Mouse (Mus musculus) 3134 (cell line): ENCODE measurements around the gene Dand5.
"Not testable (repeated sequence)": the region's sequence is repeated elsewhere in the genome, so short reads cannot be mapped to it uniquely, and the experiment has no call there.

Experiments used
- DNase-seq: peaks from one replicate; pipeline ENCODE4 v3.0.0-alpha.2; 2011; ENCODE audit warnings: low spot score; ENCODE audit not compliant: insufficient read length; ENCODE audit errors: extremely low read depth

The Dand5 gene

DNA sequence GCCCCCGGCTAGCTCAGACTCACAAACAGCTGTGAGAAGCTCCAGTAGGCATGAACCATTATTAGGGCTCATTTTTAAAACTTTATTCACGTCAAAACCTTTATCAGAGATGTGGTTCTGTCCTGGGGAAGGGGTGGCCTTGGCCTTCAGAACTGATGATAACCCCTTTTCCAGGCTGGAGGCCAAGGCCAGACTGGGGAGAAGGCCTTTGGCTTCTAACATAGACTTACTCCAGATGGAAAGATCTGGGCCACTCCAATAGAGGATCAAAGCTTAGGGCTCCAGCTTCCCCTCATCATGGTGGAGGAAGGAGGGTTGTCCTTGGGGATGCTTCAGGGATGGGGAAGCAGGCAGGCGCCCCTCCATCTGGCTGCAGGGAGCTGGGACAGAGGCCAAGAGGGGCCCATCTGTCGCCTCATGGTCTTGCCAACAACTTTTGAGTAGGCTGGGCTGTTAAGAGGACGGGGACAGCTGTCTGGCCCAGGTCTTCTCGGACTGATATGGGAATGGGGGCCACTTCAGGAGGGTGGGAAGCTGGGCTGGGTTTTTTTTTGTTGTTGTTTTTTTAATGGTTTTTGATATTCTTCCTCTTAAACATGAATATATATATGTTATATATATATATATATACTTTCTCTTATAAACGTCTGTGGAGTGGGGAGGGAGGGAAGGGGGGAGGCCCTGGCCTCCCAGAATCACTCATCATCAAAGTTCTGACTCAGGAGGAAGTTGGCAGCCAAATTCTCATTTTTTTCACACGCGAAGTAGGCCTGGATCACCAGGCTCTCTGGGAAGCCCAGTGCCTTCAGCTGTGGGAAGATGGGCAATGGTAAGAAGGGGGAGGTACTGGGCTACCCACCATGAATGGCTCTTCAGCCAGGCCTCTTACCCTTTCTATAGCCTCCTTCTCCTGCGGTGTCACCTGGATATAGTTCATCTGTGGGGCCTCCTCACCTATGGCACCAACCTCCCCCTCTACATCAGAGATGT, 12.5 kb upstream of the Dand5 start:
- no peak for DNase-seq

DNA sequence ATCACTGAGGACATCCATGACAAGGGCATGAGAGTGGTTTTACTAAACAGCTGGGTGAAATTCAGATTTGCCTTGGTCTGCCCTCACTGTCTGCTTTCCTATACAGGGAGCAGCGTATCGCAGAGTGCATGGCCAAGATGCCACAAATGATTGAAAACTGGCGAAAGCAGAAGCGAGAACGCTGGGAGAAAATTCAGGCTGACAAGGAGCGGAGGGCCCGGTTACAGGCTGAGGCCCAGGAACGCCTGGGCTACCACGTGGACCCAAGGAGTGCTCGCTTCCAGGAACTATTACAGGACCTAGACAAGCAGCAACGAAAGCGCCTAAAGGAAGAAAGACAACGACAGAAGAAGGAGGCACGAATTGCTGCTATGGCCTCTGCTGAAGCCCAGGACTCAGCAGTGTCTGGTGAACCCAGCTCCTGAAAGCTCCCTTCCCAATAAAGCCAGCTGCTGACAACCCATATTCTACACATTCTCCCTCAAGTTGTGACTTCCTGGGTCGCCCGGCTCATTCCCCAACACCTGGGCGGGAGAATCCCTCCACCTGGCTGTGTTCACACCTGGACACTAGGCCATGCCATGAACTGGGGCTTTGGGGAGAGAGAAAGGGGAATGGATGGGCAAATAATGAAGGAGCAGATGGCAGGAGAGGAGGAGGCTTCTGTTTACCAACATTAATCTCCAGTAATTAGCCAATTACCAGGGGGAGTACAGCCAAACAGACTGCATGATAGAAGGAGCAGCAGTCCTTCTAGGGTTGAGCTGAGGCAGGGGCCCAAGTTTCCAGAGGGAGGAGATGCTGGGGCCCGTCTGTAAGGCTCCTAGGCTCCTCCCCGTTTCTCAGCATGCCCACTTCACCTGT, 11.6 kb upstream of the Dand5 start:
- no peak for DNase-seq

DNA sequence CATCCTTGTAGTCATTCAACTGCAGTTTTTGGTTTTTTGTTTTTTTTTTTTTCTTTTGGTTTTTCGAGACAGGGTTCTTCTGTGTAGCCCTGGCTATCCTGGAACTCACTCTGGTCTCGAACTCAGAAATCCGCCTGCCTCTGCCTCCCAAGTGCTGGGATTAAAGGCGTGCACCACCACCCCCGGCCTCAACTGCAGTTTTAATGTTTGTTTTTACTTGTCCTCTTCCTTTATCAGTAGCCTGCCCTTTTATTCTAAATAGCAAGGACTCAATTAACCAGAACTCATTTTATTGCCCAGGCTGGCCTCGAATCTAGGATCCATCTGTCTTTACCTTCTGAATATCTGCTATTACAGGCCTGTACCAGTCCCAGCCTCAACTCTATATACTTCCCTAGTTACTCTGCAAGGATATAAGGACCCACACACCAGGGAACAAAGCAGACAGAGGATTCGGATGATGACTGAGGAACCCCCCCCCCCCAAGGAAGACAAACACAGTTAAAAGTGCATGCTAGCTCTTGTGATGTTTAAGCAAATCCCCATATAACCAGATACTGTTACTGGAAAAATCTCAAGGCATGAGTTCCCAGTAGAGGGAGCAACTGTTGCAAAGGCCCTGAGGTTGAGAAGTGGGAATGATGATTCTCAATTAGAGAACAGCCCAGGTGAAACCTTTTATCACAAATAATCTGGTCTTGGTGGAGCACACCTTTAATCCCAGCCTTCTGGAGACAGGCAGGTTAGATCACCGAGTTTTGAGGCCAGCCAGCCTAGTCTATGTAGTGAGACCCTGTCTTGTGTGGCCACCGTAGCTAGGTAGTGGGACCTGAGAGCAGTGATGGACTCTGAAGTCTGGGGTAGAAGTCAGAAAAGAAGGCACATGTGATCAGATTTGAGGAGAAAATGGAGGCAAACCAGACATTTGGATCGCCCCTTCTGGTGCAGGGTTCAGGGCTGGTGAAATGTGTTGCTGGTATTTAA, 10.4 kb upstream of the Dand5 start:
- no peak for DNase-seq

DNA sequence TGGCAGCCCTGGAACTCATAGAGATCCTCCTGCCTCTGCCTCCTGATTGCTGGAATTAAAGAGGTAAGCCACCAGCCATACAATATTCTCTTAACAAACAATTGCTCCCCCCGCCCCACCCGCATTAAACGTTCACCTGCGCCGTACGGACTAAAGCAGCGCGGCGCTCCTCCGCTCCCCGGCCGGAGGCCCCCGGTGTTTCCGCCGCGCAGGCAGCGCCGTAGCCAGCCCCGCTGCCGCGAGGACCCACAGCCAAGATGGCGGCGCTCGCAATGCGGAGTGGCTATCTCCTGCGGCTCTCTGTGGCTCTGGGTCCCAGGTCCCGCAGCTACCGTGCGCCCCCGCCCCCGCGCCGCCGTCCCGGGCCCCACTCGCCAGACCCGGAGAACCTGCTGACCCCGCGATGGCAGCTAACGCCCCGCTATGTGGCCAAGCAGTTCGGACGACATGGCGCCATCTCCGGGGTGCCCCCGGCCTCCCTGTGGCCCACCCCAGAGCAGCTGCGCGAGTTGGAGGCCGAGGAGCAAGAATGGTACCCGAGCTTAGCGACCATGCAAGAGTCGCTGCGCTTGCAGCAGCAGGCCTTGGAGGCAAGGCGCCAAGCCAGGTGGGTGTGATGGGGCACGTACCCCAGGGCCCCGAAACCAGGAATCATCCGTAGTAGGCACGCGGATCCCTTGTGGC, 9.6 kb upstream of the Dand5 start:
- DNase-seq: peak; percentile 83

DNA sequence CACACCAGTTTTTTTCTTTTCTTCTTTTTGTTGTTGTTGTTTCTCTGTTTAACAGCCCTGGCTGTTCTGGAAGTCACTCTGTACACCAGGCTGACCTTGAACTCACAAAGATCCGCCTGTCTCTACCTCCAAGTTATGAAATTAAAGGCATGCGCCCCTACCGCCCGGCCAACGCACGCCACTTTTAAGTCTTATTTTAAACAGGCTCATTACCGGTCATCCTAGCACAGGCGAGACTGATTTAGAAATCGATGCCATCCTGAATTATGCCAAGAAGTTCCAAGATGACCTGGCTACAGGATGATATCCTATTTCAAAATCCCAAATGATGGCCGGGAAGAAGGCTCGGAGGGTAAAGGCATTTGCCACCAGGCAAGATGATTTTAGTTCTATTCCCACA, 8.9 kb upstream of the Dand5 start, which contains the start of gene Gadd45gip1:
Gadd45gip1 (plus strand) TSS at position 33 of the 400 bp plus-strand sequence.
- DNase-seq: peak; percentile 57

DNA sequence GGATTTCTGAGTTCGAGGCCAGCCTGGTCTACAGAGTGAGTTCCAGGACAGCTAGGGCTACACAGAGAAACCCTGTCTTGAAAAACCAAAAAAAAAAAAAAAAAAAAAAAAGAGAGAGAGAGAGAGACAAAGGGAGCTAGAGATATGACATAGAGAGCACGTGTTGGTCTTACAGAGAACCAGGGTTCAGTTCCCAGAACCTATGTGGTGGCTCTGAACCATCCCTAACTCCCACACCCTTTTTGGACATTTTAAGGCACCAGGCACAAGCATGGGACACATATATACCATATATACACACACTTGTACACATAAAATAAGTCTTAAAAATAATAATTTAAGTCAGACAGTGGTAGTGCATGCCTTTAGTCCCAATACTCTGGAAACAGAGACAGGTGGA, 3.9 kb upstream of the Dand5 start:
- DNase-seq: not testable (repeated sequence)

DNA sequence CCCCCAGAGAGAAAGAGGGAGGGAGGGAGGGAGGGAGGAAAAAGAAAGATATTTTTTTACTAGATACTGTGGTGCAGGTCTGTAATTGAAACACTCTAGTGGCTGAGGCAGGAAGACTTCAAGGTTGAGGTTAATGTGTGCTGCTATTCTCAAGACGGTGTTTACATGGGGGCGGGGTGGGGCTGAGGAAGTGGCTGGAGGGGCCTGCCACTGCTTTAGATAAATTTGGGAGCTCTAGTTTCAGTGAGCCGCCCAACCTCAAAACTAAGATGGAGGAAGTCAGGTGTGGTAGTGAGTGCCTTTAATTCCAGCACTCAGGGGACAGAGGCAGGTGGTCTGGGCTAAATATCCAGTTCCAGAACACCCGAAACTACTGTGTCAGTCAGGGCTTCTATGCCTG, 3.0 kb upstream of the Dand5 start:
- no peak for DNase-seq

DNA sequence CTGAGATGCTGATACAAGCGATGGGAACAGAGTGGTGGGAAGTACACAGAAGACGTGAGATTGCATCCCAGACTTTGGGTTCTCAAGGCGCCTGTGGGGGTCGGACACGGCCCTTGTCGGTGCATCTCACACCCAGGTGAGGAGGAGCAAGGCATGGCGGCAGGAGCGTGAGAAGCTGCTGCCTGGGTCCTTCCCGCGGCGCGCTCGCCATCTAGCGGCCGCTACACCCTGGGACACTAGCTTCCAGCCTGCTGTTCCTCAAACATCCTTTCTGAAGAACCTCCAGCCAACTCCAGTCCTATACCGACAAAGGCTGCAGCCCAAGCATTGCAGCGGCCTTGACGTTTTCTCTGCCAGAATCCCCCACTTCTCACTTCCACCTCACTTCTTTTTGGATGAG, 1.0 kb upstream of the Dand5 start:
- DNase-seq: peak; percentile 79

DNA sequence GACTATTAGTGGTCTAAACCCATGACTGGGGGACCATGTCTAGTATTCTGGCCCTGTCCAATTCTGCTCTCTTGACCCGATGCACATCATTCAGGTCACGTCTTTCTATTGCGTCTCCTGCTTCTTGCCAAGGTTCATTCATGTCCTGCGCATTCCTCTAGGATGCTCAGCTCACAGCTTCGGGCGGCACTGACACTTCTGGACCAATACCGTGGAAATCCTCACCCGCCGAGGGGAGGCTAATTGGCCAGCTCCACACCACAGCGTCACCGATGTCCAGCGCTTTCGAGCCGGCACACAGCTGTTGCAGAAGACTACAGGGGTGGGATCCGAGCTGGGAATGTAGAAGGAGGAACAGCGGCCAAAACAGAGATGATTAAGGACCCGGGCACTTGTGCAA, 6.5 kb downstream of the Dand5 start:
- no peak for DNase-seq

DNA sequence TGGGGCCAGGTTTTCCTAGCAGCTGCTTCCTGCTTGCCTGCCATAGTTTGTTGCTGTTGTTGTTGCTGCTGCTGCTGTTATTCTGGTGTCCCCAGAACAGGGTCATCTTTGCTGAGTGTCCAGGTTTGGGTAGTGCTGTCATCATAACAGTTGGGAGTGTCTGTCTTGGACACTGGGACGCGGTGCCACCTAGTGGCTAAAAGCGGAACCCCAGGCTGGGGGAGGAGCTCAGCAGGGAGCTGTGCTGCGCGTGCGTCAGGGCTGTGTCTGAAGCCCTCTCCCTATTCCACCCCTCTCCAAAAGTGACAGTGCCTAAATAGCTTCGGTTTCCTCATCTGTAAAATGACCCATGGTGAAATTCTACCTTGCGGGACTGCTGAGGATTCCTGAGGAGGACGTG, 7.1 kb downstream of the Dand5 start:
- peak; percentile 76 for DNase-seq

DNA sequence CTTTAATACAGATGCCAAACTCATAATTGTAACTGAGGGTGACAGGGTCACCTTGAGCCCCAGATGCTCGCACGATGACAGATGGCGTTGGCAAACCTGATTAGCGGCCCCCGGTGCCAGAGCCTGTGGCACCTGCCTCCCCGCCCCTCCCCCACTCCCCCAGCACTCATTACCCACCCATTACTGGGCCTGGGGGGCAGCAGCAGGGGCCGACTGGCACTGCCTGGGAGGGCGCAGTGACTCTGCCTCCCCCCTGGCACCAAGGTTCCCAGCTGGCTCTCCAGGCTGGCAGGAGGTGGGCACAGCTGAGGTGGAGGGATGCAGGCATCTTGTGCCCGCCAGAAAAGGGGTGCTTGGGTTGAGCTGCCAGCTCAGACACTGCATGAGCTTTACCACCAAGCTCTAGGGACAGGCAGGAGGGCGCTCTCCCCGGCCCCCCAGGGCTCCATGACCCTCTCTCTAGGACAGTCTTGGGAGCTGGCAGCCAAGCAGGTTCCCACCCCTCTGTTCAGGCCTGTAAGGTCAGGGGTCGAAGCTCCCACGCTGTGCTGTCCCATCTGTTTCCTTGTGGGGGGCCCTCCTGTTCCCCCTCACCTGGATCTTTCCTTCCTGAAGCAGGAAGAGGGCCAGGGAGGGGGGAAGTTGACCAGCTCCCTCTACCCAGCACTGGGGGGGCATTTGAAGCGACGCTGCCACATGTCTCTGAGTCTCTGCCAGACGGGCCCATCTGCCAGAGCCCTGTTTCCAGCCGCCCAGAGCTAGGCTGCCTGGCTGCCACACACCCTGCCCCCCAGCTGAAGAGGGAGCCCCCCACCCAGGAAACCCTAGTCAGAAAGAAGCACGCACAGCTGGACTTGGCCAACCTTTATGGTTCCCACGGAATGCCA, 7.8 kb downstream of the Dand5 start:
- DNase-seq: no peak

DNA sequence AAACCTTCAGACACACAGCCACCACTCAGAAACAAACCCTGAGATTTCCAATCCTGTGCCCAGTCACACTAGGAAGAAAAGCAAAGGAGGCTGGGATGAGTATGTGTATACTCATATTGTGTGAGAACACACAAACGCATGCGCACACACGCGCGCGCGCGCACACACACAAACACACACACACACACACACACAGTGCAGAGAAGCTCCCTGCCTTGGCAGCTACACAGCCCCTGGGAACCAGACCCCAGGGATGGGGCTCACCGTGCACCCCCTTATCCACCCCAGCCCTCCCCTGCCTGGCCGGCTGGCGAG, 8.4 kb downstream of the Dand5 start:
- DNase-seq: no peak

DNA sequence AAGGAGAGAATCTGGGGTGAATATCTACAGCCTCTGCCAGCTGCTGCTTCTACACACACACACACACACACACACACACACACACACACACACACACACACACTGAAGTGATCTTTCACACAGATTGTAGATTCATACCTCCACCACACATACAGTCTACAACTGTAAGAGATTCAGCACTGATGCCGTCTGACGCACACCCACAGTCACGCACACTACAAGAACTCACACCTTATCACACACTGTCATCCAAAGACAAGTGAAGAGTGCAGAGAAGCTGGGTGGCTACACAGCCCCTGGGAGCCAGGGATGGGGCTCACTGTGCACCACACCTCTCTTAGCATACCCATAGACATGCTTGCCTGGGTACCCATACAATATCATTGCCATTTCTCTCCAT, 8.8 kb downstream of the Dand5 start:
- no peak for DNase-seq

DNA sequence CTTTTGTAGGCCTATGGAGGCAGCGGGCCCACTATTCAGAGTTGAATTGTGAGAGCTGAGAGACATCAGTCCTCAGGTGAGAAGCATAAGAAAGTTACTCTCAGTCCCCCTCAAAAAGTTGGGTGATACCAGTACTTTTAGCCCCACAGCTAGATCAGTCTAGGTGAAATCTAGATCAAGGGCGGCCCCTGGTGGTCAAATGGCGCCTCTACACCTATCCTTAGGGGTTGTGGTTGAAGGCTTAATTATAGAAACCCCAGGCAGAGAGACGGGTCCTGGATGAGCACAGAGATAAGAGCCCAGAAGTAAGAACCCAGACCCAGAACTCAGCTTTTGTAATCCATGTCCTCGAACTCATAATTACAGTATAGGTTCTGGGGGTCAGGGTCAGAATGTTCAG, 9.6 kb downstream of the Dand5 start:
- no peak for DNase-seq

DNA sequence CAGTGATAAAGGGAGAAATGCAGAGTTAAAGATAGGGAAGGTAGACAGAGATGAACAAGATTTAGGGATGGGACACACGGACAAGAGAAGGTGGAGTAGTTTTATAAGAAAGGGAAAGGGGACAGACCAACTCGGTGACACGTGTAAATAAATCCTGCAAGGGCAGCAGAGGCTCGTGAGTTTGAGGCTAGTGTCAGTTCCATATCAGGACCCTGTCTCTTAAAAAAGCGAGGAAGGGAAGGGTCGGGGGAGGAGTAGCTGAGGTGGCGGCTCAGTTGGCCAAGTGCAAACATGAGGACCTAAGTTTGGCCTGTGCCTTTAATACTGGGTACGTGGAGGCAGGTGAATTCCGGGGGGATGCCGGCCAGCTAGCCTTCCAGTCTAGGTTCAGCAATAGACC, 11.3 kb downstream of the Dand5 start:
- DNase-seq: no peak

DNA sequence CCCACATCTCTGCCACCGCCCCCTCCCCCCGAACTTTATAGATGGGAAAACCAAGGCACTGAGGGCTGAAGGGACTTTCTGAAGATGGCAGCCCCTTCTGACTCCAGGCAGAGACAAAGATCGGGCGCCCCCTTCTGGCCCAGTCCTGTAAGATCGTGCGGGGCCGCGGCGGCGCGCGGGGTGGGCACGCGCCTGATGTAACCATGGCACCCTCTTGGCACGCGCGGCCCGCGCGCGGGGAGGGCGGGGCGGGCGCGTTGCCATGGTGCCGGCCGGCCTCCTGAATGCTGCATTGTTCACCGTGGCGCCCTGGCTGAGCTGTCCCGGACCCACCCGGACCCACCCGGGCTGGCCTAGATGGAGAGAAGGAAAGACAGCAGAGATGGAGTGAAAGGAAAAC, 11.7 kb downstream of the Dand5 start:
- peak; percentile 90 for DNase-seq

DNA sequence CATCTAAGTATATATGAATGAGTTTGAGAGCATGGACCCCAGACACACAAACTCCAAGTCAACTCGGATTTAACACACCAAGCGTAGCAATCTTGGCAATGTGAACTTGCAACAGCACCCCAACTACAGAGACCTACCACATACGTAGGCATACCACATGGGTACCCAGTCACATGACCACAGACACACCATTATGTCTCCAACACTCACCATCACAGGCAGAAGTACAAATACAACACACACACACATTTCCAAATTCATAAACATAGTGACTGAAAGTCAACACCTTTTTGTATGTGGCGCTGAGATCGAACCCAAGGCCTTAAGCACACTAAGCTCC, 12.7 kb downstream of the Dand5 start:
- DNase-seq: no peak

DNA sequence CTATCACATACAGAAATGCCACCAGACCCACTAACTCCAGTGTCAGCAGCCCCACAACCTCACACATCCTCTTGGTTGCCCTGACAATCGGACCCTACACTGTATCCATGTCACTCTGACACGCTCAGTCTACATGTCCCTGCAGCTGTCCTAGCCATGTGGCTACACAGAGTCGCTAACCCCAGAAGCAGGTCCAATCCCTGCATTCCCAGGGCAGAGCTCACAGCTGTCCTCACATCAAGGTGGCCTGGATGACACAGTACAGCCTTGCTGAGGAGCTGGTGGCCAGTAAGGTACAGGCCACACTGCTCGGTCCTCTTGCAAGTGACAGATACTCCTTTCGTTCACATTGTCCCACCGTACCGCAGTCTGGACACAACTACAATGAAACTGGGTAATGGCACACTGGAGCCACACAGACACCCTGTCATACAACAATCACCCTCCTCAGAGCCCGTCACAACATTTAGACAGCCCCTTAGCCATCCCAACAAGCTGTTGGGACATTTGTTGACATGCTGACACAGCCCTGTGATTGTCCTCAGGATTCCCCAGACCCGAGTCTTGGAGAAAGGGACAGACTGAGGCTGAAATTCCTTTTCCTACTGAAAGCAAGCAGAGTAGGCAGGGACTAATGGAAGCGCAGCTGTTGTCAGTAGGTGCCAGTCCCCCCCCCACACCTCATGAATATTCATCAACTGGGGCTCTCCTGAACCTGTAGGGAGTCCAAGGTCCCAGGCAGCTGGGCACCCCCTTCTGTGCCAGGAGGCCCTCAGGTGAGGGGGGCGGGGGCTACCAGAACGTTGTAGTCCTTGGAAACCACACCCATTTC, 13.3 kb downstream of the Dand5 start:
- DNase-seq: no peak
